Mouse (Mus musculus) heart, embryonic 15.5 days (tissue): ENCODE data around the gene Plch1. TPM values are rescaled to one million over a fixed set of nuclear protein-coding genes. Genes with fewer than 3 reads are reported as not detected.
A peak's percentile ranks its signal among the peaks of the same experiment; 100 is the strongest.

Experiments
- ATAC-seq: fragments of 200-750 bp; cut with Nextera tagmentation; replicated peaks from 2 replicates; pipeline ENCODE4 v1.8.0; 2017; ENCODE audit warnings: low read depth, moderate TSS enrichment; ENCODE audit not compliant: insufficient number of reproducible peaks, insufficient read depth, low FRiP score
- H3K27ac ChIP-seq: fragments of 300-500 bp; sonication (generic); 2 replicates; pipeline ENCODE4 v1.5.1; 2015; ENCODE audit warnings: mild to moderate bottlenecking, inconsistent platforms
- H3K27me3 ChIP-seq: fragments of 300-500 bp; sonication (generic); 2 replicates; pipeline ENCODE4 v1.6.1; 2015; ENCODE audit warnings: inconsistent platforms
- H3K36me3 ChIP-seq: fragments of 300-500 bp; sonication (generic); 2 replicates; pipeline ENCODE4 v1.6.1; 2015; ENCODE audit warnings: mild to moderate bottlenecking, inconsistent platforms
- H3K4me1 ChIP-seq: fragments of 300-500 bp; sonication (generic); replicated peaks from 2 replicates; pipeline ENCODE4 v1.6.1; 2015; ENCODE audit warnings: inconsistent platforms
- H3K4me2 ChIP-seq: fragments of 300-500 bp; sonication (generic); 2 replicates; pipeline ENCODE4 v1.6.1; 2015; ENCODE audit warnings: inconsistent platforms, mild to moderate bottlenecking, moderate library complexity
- H3K4me3 ChIP-seq: fragments of 300-500 bp; sonication (generic); 2 replicates; pipeline ENCODE4 v1.5.1; 2015; ENCODE audit warnings: mild to moderate bottlenecking, inconsistent platforms
- H3K9ac ChIP-seq: fragments of 300-500 bp; sonication (generic); 2 replicates; pipeline ENCODE4 v1.6.1; 2015; ENCODE audit warnings: mild to moderate bottlenecking, inconsistent platforms
- H3K9me3 ChIP-seq: fragments of 300-500 bp; sonication (generic); replicated peaks from 2 replicates; pipeline ENCODE4 v1.6.1; 2016; ENCODE audit warnings: inconsistent platforms
- WGBS: fragments of 180-500 bp; shearing (Covaris S2); methylation state at CpG from one replicate; pipeline ENCODE4 v1.1.7; 2015; ENCODE audit warnings: mixed read lengths; 5-methylcytosine and 5-hydroxymethylcytosine counted together
- polyA plus RNA-seq: library from polyadenylated mRNA; unstranded; fragments of >200 nt; fragmentation: Nextera tagmentation; extraction: Ambion mirVana; gene quantifications from 2 replicates; pipeline ENCODE4 v1.2.1, GENCODE M21; 2015

Plch1 gene
- 0.40 and 0.79 TPM in 2 replicates for polyA plus RNA-seq

DNA sequence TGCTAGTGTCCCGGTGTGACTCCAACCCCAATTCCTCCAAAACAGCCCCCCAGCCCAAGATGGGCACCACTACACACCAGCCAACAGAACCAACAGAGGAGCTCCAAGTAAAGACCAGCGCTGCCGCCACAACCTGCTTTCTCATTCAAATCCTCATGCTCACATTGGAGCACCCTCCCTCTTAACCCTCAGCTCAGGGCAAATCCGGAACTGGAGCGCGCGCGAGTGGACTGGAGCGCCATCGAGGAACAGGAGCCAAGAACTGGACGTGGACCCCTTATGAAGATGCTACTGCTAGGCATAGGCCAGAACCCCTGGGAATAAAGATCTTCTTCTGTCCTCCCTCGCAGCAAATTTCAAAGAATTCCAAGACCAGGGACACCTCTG lies at the start of gene Plch1:
Gene Plch1 (minus strand): TSS at position 164 of the 387 bp plus-strand sequence.
- Histone ChIP-seq H3K9ac (peak within 1 kb of the TSS; percentile 58), H3K4me1 (peaks cover 16% of the 10 kb centered on the region), H3K36me3 (no peaks in the 10 kb centered on the region), H3K9me3 (no peaks in the 10 kb centered on the region), H3K4me3 (peak within 1 kb of the TSS; percentile 79), H3K27me3 (0 out of 2 replicates have a peak, but pooled peaks cover 1% of the 10 kb centered on the region), H3K27ac (no peak within 1 kb of the TSS), H3K4me2 (peak within 1 kb of the TSS; percentile 100)
- peak; percentile 82 for ATAC-seq
- WGBS = 0% methylated on average over 12 of the region's 12 CpGs

DNA sequence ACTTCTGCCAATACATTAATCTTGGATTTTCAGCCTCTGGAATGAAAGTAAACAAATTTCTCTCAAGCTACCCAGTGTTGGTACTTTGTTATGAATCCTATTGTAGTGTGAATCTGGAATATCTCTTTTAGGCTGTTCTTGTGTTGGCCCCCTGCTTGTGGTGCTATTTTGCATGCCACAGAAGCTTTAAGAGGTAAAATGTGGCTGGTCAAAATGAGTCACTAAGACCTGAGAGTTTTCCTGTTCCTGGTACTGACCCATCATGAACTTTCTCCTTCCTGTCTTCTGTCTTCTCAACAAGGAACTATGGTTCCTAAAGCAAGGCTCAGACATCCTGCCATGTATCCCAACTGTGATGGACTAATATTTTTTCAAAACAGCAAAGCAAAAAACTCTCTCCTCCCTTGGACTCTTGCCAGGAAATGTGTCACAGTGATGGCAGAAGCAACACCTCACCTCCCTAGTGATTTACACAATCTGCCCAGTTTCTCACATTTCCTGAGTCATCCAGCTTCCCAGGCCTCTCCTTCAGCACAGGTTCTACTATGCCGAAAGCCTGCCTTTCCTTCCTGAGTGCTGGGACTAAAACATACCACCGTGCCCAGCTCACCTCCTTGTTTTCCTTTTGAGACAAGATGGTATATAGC lies 42.1 kb upstream of the Plch1 start:
- H3K9ac ChIP-seq = no peak overlapping the region
- ATAC-seq = no peak
- no peaks in the 10 kb centered on the region for H3K4me1 ChIP-seq
- H3K4me3 ChIP-seq = no peak overlapping the region
- no peaks in the 10 kb centered on the region for H3K9me3 ChIP-seq
- H3K36me3 ChIP-seq = peaks cover 10% of the 10 kb centered on the region; the same call in 1 of the 2 replicates
- no peak overlapping the region for H3K27ac ChIP-seq
- H3K4me2 ChIP-seq = no peak overlapping the region
- no peaks in the 10 kb centered on the region for H3K27me3 ChIP-seq
- 69% methylated on average over 2 of the region's 2 CpGs for WGBS

DNA sequence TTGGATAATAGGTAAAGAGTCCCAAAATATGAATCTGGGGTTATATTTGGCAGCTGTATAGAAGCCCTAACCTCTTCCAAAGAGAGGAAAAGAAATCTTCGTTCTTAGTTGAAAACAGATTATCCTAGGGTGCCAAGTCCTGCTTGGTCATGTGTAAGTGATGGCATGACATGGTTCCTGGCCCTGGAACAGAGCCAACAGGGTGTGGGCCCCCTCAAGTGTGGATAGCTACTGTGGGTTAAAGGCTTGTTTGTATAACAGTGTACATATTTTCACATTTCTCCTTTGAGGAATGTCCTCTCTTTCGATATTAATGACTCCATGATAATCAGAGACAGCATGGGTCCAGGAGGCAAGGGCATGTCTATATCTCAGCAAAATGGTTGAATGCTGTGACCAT lies 39.7 kb upstream of the Plch1 start:
- peaks cover 4% of the 10 kb centered on the region; the same call in 1 of the 2 replicates for H3K36me3 ChIP-seq
- no peak overlapping the region for H3K4me3 ChIP-seq
- no peak overlapping the region for H3K27ac ChIP-seq
- no peak for ATAC-seq
- no peaks in the 10 kb centered on the region for H3K27me3 ChIP-seq
- no peaks in the 10 kb centered on the region for H3K9me3 ChIP-seq
- 83% methylated on average over 2 of the region's 2 CpGs for WGBS
- H3K4me1 ChIP-seq = no peaks in the 10 kb centered on the region
- no peak overlapping the region for H3K4me2 ChIP-seq
- H3K9ac ChIP-seq = no peak overlapping the region

DNA sequence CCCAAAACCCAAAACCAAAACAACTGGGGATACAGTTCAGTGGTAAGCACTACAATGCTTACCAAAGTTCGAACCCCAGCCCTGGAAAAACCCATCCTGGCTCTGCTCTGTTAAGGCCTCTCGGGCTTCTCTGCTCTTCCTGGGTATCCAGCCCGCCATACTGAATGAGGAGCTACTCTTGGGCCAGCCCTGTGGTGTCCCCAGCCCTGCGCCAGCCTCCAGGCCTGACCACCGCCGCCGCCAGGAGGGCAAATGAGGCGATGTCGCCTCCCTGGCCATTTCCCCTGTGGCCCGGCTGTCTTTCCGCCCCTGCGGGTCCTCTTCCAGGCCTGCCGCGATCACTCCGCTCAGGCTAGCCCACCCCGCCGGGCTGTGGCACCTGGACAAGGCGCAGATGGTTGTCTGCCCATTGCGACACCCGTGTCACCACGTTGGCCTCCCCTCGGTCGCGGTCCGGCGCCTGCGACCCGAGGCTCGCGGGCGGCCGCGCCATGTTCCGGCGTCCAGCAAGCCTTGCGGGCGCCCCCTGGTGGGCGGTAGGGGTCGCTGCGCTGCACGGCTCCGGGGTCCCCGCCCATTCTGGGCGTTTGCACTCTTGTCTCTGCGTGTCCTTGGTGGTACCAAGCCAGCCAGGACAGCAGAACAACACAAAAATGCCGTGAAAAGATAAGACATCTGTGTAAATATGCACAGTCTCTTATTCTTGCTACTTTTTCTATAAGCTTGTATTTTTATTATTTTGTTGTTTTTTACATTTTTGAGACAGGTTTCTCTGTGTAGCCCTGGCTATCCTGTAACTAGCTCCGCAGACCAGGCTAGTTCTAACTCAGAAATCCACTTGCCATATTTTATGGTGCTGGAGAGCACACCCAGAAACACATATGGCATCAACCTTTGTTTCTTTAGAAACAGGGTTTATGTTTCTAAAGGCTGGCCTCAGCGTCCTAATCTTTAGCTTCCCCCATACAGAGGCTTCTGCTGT lies 29.9 kb upstream of the Plch1 start, which contains the start of gene E130311K13Rik:
Gene E130311K13Rik (minus strand): TSS at position 595 of the 982 bp plus-strand sequence.
- peak within 1 kb of the TSS; percentile 77 for H3K27ac ChIP-seq
- H3K9me3 ChIP-seq = no peaks in the 10 kb centered on the region
- H3K27me3 ChIP-seq = no peaks in the 10 kb centered on the region
- WGBS = 5% methylated on average over 48 of the region's 48 CpGs
- peak within 1 kb of the TSS; percentile 73 for H3K9ac ChIP-seq
- peak within 1 kb of the TSS; percentile 63 for H3K4me2 ChIP-seq
- H3K4me3 ChIP-seq = peak within 1 kb of the TSS; percentile 61
- peaks cover 4% of the 10 kb centered on the region; the same call in 1 of the 2 replicates for H3K4me1 ChIP-seq
- no peaks in the 10 kb centered on the region for H3K36me3 ChIP-seq
- peak; percentile 91 for ATAC-seq

DNA sequence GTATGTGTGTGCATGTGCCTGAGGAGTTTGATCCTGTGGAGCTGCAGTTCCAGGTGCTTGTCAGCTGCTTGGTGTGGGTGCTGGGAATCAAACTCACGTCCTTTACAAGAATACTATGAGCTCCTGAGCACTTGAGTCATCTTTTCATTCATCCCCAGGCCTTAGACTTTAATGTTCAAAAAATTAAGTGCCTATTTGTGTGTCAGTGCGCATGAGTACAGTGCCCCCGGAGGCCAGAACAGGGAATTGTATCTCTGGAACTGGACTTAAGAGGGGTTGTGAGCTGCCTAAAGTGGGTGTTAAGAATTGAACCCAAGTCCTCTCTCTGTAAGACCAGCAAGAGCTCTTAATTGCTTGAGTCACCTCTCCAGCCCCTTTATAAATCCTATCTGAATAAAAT lies 20.4 kb upstream of the Plch1 start:
- Histone ChIP-seq H3K27me3 (no peaks in the 10 kb centered on the region), H3K27ac (no peak overlapping the region), H3K9ac (no peak overlapping the region), H3K4me3 (no peak overlapping the region), H3K4me1 (no peaks in the 10 kb centered on the region), H3K9me3 (no peaks in the 10 kb centered on the region), H3K4me2 (no peak overlapping the region), H3K36me3 (peaks cover 4% of the 10 kb centered on the region; the same call in 1 of the 2 replicates)
- WGBS = 67% methylated on average over 3 of the region's 3 CpGs
- ATAC-seq = no peak

DNA sequence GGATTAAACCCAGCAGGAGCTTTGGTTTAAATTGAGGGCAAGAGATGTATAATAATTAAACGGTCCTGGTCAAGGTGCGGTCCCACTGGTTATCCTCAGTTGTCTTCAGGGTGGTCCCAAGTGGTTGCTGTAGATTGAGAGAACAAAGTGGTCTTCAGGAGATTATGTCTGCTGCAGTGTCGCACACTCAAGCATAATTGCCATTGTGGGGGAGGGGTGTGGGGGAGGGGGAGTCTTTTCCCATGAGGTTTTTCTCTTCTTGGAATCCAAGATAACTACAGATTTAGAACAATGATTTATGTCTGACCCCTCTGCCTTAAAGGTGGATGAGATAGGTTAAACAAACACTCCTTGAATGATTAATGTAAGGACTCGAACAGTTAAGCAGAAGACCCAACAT lies 11.0 kb upstream of the Plch1 start:
- no peaks in the 10 kb centered on the region for H3K9me3 ChIP-seq
- no peak overlapping the region for H3K4me3 ChIP-seq
- H3K27ac ChIP-seq = no peak overlapping the region
- H3K4me1 ChIP-seq = peaks cover 1% of the 10 kb centered on the region; the same call in 1 of the 2 replicates
- H3K27me3 ChIP-seq = peaks cover under 1% of the 10 kb centered on the region; the same call in 1 of the 2 replicates
- no peak overlapping the region for H3K9ac ChIP-seq
- ATAC-seq = no peak
- H3K36me3 ChIP-seq = peaks cover 4% of the 10 kb centered on the region; the same call in 1 of the 2 replicates
- 69% methylated on average over 4 of the region's 4 CpGs for WGBS
- H3K4me2 ChIP-seq = no peak overlapping the region

DNA sequence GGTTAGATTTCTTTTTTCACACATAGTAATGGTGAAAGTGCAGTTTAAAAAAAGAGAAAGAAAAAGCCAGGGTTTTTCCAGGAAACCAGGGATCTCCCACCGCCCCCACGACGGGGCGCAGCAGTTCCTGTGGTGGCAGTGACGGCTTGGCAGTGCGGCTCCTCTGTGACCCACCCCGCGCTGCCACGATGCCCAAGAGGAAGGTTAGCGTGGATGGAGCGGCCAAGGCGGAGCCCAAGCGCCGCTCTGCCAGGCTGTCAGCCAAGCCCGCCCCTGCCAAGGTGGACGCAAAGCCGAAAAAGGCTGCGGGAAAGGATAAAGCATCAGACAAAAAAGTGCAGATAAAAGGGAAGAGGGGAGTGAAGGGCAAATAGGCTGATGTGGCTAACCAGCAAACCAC lies 6.0 kb upstream of the Plch1 start:
- WGBS = 2% methylated on average over 18 of the region's 18 CpGs
- H3K4me1 ChIP-seq = peaks cover 4% of the 10 kb centered on the region
- no peak overlapping the region for H3K27ac ChIP-seq
- ATAC-seq = no peak
- H3K9ac ChIP-seq = no peak overlapping the region; the same call in 1 of the 2 replicates
- peak overlapping the region; percentile 68 for H3K4me2 ChIP-seq
- peak overlapping the region; percentile 39 for H3K4me3 ChIP-seq
- H3K27me3 ChIP-seq = peaks cover 5% of the 10 kb centered on the region; the same call in 1 of the 2 replicates
- no peaks in the 10 kb centered on the region for H3K9me3 ChIP-seq
- no peaks in the 10 kb centered on the region for H3K36me3 ChIP-seq

DNA sequence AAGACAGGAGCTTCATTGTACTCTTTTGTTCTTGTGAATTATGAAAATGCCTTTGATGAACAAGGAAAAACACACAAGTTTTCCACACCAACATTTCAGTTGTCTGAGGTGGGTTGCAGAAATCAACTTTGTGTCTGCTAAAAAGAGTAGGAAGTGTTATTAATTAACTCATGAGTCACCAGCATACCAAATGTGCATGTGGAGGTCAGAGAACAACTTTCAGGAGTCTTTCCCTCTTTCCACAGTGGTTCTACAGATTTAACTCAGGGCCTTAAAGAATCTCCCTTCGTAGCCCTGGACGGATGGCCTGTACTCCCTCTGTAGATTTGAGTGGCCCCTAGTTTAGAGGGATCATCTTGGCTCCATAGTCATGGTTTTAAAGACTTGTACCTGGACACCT lies 4.9 kb upstream of the Plch1 start:
- peaks cover 5% of the 10 kb centered on the region; the same call in 1 of the 2 replicates for H3K27me3 ChIP-seq
- peaks cover 13% of the 10 kb centered on the region for H3K4me1 ChIP-seq
- no peak overlapping the region for H3K27ac ChIP-seq
- no peak for ATAC-seq
- H3K9ac ChIP-seq = no peak overlapping the region
- H3K4me3 ChIP-seq = no peak overlapping the region
- H3K4me2 ChIP-seq = no peak overlapping the region
- no peaks in the 10 kb centered on the region for H3K36me3 ChIP-seq
- 81% methylated on average over 2 of the region's 2 CpGs for WGBS
- H3K9me3 ChIP-seq = no peaks in the 10 kb centered on the region

DNA sequence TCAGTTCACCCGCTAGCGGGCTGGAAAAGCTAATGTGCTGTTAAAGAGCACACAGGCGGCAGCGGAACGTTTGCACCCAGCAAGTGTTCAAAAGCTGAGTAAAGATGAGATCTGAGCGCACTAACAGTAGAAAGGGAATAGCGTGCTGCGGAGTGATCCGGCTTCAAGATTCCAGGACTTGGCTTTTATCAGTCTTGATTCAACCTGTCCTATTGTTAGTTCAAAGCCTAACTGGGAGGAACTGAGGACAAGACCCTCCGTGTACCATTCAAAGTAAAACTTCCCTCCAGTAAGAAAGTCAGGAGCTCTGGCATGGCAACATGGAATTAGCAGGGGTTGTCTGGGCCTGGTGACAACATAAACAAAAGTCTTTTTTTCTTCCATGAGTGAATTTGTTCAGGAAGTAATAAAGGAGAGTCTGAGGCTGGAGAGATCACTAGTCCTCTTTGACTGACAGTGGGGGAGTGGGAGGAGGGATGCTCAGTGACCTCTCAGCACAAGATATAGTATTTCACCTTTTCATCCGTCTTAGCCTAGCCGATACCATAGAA lies 824 bp upstream of the Plch1 start:
- H3K9me3 ChIP-seq = no peaks in the 10 kb centered on the region
- H3K4me2 ChIP-seq = peak overlapping the region; percentile 100
- no peak for ATAC-seq

DNA sequence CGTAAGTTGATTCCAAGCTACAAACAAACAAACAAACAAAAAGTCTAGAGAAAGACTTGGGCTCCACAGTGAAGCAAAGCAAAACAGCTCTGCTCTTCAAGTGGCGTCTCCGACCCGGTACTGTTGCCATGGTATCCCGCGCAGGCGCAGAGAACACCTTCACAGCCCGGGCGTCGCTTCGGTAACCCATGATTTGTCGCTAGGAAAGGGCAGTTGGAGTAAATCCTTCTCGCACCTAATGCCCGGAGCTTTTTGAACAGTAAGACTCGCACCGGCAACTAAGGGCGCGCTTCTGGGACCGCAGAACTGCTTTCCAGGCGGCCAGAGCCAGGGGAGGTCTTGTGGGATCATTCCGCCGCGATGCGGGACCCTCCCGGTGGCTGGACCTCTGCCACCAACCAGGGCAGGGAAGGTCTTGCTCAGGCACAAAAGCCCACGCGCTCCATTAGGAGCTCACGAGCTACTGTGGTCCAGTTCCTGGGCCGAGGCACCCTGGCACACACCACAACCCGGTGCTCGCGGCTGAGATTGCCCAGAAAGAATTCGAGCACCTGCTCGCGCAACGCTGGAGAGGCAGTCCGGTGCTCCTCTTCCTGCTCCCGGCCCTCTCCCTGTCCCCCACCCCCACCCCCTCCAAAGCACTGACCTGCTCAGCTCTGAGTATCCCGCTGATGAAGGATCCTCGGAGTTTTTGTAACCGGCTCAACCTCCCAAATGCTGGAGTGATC lies 527 bp downstream of the Plch1 start:
- Histone ChIP-seq H3K27ac (no peak overlapping the region), H3K4me2 (peak overlapping the region; percentile 100), H3K27me3 (no peaks in the 10 kb centered on the region), H3K9ac (peak overlapping the region; percentile 58), H3K9me3 (no peaks in the 10 kb centered on the region), H3K4me3 (peak overlapping the region; percentile 79), H3K36me3 (no peaks in the 10 kb centered on the region), H3K4me1 (peaks cover 16% of the 10 kb centered on the region)
- ATAC-seq = peak; percentile 71; the same call in 1 of the 2 replicates
- WGBS = under 1% methylated on average over 41 of the region's 41 CpGs

More for the DNA sequence above, 824 bp upstream of the Plch1 start:
- 7% methylated on average over 12 of the region's 12 CpGs for WGBS
- peaks cover 3% of the 10 kb centered on the region; the same call in 1 of the 2 replicates for H3K27me3 ChIP-seq
- H3K4me1 ChIP-seq = peaks cover 17% of the 10 kb centered on the region
- H3K4me3 ChIP-seq = peak overlapping the region; percentile 79
- no peaks in the 10 kb centered on the region for H3K36me3 ChIP-seq
- no peak overlapping the region for H3K9ac ChIP-seq
- no peak overlapping the region for H3K27ac ChIP-seq
